Mouse (Mus musculus) testis, postnatal 14 days (tissue): ENCODE results near the gene Schip1.
A peak's percentile ranks its signal among the peaks of the same experiment; 100 is the strongest.

Experiments
- DNase-seq: peaks from one replicate; pipeline ENCODE4 v3.0.0; 2021; ENCODE audit warnings: low spot score

The Schip1 gene

DNA sequence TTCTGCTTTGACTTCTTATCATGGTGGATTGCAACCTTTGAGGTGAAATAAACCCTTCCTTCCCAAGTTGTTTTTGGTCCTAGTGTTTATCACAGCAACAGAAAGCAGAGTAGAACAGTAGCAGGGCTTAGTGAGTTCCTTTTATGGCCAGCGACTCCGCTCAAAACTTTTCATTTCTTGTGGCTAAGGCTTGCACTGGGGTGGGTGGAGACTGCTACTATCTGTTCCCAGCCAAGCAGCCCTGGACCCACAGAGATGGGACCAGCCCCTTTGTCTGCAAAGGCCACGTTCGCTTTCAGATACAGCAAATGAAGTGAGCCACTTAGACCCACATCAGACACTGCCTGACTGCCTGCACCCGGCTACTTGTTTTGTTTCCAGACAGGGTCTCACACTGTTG lies 446.3 kb downstream of the Schip1 start:
- no peak for DNase-seq

DNA sequence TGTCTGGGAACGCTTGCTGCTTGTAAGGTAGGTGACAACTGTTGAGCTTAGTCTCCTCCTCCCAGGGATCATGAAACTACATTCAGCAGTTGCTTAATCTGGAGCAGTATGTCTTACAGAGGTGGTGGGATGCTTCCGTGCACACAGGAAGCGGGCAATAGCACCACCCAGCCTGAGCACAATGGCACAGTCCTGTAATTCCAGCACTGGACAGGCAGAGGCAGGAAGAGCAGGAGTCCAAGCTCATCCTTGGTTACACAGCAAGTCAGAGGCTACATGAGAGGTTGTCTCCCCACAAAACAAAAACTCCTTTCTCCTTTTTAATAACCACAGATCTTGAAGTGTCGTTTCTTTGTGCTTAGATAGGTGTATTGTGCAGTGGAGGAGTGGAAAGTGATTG lies 447.1 kb downstream of the Schip1 start:
- no peak for DNase-seq

DNA sequence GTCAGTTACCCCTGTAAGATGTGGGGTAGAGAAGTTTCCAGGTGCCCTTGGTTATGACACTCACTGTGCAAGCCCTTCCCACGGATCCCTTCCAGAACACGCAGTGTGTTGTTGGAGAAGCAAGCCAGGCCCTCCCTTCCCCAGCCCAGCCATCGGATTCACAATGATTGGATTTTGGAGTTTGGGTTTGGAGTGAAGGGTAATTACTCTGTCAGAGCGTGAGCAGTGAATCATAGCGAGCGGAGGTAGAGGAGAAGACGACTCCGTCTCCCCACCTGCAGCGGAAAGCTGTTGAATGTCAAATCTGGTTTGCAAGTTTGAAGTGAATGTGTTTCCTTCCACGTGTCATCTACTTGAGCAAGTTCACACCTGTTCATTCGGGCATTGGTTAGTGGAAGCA lies 447.7 kb downstream of the Schip1 start:
- DNase-seq = no peak

DNA sequence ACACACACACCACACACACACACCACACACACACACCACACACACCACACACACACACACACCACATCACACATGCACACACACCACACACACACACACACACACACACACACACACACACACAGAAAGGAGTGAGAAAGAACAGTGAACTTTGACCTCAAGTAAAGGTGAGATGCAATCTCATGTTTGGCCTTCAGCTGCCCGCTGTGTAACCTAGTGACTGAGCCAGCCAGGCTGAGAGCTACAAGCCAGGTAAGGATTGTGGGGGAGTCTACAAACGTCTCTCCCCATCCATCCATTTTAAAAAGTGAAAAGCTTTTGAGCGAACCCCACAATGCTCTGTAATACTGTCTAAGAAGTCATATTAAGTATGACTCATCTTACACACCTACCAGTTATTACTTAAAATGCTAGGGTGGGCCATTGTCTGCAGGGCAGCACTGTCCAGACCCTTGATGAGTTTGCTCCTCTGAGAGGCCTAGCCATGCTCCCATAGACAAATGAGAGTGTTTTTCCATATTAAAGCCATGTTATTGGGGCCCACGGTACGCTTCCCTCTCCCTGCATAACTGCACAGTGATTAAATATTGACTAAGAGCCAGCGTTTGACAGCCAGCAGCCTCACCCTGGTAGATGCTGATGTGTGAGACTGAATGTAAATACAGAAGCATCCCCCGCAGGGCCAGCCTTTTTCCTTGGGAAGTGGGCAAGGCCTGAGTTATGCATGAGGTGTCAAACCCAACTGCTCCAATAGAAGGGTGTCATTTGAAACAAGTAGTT lies 448.9 kb downstream of the Schip1 start:
- no peak for DNase-seq

DNA sequence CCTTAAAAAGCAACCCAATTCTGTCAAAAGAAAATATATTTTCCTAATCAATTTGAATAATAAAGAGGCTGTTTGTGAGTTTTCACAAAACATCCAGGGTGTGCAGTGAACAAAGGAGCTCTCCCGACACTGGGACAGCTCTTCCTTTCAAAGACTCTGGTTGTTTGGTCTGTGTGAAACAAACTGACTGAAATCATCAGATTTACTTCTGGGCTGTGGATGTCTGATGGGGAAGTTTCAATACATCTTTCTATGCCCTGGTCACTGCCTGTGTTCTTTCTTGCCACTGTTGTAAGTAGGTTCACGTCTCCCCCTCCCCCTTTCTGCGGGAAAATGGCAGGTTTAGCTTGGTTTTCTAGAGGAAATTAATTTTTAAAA lies 449.5 kb downstream of the Schip1 start:
- no peak for DNase-seq

DNA sequence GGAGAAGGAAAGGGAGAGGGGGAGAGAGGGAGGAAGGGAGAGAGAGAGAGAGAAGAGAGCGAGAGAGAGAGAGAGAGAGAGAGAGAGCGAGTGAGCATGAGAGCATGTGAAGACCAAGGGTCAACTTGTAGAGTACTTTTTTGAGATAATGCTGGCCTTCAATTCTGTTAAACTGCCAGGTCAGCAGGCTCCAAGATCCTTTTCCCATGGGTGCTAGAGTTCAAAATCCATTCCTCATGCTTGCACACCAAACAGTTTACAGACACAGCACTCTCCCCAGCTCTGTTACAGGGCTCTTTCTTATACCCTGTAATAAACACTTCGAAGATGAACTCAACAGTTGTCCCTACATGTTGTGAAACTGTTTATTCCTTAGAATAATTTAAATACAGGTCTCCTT lies 450.1 kb downstream of the Schip1 start:
- no peak for DNase-seq

DNA sequence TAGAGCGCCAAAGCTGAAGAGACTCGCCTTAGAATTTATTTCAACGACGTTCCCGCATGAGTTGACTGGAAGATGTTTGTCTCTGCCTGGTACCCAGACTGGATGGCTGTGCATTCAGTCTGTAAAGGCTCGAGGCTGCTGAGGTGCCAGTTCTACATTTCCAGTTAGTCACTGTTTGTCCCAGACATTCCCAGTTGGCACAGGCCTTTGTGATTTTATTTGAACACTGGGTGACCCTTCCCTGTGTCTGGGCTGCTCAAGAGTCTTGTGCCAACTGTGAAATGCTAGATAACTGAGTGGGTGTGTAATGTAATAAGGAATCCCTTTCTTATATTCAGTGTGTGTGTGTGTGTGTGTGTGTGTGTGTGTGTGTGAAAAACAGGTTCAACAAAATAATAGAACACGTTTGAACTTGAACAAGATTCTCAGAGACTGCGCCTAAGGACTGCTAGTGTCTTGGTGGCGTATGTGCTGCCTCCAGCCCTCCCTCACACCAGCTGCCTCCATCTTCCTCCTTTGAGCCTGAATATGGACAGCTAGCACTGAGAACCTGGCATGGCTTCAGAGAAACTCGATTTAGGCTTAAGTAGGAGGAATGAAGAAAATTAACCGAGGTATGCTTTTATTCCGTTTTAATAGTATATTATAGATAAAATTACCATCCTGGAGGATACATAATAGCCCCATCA lies 451.9 kb downstream of the Schip1 start:
- no peak for DNase-seq

DNA sequence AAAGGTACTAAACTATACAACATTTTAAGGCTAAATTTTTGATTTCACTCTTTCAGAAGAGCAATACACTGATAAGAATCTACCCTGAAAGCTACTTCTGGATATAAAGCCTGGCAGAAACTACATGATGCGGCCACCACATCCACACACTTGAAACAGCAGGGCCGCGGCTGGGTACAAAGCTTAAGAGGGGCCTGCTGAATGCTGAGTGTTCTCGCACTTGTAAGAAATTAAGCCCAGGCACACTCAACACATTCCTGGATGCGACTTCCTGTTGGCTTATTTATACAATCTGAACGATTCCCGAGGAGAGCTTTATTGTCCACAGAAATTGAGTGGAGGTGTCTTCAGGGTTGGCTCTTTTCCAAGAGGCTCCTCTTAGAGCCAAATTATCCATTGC lies 452.6 kb downstream of the Schip1 start:
- DNase-seq = no peak

DNA sequence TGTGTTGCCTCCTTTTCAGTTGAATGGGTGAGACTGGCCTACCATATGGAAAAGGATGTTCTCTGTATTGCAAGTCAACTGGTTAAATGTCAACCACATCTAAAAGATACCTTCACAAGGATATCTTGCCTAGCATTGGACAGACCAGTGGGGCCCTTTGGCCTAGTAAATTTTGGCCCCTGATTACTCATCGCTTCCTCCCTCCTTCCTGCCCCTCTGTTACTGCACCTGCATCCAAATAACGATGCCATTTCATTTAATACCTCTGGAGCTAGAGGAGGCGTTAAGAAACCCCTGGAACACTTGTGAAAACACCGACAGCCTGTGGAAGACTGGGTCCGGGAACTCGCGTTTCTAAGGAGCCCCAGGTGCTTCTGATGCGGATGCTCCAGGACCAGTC lies 453.4 kb downstream of the Schip1 start:
- DNase-seq = no peak

DNA sequence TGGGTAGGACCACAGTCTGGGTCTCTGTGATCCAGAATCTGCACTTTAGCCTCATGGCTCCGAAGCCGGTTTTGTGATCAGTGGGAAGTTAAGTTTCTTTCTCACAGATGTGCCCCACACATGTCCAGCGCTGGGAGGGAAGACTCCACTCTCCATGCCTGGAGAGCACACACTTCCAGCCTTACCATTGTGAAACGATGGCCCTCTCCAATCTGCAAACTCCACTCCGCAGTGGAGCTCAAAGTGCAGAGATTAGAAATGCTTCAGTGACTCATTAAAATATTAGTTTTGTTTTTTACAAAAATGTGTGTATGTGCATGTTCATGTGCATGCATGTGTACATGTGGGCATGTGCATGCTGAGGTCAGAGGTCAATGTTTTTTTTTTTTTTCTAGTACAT lies 454.0 kb downstream of the Schip1 start:
- no peak for DNase-seq

DNA sequence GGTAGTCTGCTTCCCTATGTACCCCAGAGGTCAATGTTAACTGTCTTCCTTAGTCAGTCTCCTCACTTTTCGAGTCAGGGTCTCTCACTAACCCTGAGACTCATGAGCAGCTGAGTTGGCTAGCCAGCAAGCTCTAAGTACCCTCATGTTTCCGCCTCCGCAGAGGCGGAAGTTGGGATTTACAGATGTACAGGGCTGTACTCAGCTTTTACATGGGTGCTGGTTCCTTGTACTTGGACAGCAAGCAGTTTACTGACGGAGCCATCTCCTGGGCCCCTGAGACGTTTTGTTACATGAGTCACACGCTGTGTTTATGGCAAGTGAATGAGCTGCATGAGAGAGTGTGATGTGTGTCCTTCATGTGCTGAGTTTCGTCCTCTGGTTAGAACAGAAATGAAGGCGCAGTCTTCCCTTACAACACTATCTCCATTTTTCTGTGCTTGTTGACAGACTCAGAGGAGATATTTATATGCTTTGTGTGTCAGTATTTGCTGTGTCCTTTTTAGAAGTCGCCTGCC lies 460.8 kb downstream of the Schip1 start:
- no peak for DNase-seq

DNA sequence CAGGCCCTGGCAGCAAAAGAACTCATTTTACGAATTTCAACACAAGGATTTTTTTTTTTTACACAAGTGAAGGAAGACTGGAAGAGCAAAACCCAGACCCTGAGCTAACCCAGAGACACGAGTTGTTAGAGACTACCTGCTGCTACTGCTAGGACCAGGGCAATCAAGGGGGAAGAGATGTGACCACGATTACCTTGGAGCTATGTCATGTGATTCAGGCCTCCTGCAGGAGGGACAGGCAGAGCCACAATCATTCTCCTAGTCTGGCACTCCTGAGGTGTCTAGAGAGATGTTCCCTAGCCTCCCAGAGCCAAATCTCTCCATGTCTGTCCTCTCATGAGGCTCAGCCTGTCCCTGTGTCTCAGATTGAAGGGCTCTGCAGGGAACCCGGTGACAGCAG lies 461.8 kb downstream of the Schip1 start:
- DNase-seq = no peak

DNA sequence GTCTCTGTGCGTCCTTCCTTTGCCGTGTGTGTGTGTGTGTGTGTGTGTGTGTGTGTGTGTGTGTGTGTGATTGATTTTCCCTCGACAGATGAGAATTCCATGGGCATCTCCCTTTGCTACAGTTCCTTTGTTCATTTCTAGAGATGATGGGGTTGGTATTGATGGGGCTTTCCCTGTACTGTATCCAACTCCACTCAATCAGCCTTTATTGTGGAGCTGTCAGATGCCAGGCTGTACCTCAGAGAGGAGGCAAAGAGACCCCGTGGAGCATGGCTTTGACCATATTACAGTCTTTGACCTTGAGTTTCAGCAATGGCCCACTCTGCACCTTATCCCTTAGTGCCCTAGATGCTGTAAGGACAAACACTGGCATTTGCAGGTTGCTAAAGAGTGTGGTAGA lies 462.6 kb downstream of the Schip1 start:
- DNase-seq = no peak

DNA sequence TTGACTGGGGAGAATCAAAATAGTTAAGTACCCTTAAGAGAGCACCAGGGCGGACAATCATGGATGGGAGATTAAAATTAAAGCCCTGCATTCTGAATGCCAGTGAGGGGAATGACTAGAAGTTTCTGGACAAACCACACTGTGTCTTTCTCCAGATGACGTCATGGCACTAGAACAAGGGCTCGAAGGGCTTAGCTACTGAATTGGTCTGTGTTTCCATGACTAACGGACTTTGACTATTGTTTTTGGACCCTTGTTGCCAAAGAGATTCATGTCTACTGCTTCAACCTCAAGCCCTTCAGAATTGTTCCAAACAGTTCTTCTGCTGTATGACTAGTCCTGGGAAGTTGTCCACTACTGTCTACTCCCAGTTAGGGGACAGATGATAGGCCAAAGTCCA lies 467.3 kb downstream of the Schip1 start:
- DNase-seq = no peak

DNA sequence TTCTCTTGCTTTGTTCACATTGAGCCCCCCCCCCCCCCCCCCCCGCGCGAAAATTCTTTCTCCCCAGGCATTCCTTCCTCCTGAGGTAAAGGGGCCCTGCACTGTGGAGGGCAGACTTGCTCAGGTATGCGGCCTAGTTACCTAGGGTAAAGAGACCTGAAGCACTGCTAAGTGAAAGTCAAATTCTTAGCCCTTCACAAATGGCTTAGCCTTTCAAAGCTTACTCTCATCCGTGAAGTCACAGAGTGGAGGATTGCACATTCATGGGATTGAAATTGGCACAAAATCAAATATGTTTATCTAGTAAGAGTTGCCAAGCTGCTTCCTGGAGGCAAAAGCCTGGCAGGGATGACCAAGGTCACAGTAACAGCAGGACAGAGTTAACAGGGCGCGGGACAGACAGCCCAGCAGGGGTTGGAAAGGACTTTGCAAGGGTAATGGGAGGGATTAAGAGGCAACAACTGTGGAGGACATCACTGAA lies 470.0 kb downstream of the Schip1 start:
- DNase-seq = peak; percentile 6

DNA sequence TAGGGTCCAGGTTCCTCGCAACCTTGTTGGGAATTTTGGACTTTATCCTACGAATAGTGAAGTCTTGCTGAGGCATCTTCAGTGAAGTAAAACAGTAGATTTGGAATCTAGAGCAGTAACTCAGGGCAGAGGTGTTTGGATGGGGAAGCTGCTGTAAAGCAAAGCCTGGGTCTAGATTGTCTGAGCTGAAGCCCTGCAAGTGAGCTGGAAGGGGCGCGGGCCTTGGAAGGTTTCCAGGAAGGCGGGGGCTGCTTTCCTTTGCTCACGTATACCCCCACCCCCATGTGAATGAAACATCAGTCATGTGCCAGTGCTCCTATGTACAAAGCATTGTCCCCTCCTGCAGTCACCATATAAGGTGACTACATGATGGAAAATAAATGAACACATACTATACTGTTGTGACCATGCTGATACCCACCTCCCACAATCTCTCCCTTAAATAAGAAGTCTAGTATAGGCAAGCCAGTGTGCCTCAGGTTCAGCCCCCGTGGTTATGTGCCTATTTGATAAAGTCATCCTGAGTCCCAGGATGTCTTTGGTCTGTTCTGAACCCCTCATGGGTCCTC lies 470.6 kb downstream of the Schip1 start:
- DNase-seq = no peak

DNA sequence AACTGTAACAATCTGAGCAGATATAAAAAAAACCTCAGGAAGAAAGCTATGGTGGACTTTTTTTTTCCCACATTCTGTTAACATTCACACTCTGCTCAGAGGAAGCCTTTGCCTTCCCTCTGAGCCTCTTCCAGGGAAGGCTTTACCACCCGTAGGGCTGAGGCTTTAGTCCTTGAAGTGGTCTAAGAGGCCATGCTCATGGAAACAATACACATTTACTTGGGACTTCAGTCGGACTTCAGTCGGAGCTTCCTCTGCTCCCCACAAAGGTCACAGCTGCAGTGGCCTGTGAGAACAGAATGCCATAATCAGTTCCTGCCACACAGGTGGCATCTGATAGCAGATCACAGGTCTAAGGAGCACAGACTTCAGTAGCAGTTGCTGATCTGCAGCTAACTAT lies 471.5 kb downstream of the Schip1 start:
- DNase-seq = no peak

DNA sequence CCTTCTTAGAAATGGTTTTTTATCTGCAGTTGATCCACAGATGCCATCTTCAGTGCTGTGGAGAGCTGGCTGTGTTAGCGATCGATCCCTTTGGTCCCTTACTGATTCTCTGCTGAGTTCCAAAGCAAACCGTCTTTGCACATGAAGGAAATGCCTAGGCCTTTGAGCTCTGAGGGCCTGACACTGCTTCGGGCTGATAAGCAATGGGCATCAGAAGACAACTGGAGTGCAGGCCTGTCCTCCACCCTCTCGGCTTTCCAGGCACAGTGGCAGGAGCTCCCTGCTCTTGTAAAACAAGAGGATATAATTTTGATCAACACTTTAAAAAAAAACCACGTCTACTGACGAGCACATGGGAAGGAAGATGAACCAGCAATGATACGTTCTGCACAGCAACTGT lies 477.1 kb downstream of the Schip1 start:
- no peak for DNase-seq

DNA sequence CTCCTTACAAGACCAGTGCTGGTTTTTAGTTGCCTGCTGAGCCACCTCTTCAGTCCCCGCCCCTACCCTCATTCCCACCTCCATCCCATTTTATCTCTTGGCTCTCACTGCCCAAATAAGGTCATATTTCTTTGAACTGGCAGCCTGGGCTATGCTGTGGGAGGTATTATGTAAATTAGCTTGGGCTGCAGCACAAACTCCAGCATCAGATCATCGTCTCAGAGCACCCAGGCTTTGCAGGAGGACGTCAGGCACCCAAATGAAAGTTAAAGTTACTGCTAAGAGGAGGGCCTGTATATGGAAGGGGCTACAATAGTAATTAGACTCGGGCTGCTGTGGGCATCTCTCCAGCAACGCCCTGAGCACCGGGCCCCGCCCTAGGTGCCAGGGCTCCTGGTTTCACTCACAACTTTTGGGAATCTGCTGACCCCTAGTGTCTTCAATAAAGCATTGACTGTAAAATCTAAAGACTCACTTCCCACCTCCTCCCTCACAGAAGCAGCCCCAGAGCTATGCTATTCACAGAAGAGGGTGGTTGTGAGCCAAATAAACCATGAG lies 478.4 kb downstream of the Schip1 start:
- DNase-seq = peak; percentile 5

DNA sequence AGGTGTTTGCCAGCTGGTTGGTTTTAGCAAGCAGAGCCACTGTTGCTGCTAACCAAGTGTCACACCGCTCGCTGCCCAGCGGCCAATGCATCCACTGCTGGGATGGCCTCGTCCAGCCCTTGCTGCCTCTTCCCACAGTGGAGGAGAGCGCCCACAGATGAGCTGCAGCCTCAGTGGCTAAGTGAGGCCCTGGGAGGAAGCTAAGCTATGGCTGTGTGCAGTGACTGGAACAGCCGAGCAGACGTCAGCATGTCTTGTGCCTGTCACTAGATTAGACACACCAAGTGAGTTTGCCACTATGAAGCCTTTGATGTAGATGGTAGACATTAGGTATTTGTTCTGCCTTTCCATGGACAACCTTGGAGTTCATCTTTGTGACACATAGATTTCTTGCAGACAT lies 480.2 kb downstream of the Schip1 start:
- DNase-seq = no peak

DNA sequence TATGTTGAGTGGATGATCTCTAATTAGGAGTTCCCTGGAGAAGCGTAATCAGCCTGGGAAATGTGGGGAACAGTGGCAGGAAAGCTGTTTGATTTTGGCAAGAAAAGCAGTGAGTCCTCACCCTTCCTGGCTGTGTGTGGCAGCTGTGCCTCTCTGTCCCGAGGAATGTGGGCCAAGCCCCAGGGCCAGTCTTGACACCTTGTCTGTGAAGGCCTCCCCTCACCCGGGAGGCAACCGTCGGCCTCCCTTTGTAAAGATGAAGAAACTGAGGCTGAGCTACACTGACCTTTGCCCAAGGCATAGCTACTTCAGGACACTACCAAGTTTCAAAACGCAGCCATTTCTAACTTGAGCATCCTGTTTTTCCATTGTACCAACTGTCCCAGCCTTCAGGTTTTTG lies 481.3 kb downstream of the Schip1 start:
- no peak for DNase-seq

DNA sequence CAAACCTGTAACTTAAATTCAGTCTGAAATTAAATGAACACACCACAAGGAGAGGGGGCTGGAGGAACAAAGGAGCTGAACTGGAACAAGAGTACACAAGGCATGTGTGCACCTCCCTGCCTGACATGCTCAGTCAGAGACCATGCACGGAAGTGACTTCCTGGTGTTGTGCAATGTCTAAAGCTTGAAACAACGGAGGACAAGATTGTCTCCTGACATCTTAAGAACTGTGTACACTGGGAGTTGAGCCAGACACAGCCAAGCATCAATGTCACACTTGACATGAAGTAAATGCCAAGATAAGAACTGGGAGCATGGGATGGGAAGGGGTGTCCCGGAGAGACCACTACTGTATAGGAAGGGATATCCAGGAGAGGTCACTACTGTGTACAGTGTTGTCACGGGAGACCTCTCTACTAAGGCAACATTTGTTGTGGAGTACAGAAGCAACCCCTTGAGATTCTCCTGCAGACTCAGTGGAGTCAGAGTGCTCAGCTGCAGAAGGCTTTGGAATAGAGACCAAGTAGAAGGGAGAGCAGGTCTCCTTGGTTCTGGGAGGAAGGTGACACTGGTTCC lies 490.6 kb downstream of the Schip1 start:
- DNase-seq = no peak

DNA sequence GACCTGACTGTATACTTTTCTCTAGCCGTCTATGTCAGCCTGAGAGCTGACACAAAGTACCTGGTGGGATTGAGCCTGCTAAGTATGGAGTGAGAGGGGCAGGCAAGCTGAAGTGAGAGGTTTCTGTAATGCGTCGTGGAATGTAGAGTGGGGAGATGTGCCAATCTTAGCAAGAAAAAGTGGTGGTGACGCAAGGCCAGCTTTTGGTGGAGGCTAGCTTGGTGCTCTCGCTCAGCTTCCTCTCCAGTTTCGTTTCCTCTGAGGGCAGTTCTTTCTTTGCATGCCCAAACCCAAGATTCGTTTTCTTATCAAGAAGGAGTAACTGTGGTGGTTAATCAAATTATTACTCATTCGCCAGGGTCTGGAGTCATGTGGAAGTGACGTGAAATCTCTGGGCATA lies 492.3 kb downstream of the Schip1 start:
- no peak for DNase-seq
